Mouse (Mus musculus): ENCODE measurements at regions not wholly inside any gene's neighbourhood (a gene's known extent, or its start where the extent isn't known, plus 50 kb on each side); places are given as distances from the start of the nearest gene placed in this dataset.

DNA sequence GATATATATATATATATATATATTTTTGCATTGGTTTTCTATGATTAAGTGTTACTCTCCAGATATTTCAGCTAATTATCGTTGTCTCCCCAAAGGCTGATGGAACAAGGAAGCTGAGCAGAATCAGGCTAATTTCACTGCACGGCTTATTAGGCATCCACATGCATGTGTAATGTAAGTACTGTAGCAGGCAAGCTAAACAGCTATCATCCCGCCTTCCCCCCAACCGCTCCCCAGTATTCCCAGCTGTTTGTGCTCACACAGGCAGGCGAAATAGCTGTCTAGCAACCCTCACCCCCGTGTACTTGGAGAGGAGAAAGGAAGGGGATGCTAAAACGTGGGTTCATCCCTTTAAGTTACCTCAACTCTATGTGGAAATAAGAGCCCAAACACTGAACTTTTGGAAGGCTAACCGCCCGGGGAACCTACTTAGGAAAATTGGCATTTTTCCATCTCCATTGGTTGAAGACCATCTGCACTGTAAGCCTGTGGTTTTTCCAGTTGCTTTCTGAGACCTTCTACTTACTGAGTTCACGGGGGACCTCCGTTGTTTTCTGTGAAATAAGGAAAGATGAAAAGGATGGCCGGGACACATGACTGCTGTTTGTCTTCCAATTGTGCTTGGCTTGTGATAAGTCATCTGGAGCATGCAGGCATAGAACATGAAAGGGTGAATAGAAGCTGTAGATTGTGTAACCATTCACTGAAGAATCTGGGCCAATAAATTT is 254.7 kb upstream of the Nbea start:
- no peak for DNase-seq (ENCODE audit: low read depth, low spot score)
- 63% methylated on average over 12 of the region's 12 CpGs for WGBS

DNA sequence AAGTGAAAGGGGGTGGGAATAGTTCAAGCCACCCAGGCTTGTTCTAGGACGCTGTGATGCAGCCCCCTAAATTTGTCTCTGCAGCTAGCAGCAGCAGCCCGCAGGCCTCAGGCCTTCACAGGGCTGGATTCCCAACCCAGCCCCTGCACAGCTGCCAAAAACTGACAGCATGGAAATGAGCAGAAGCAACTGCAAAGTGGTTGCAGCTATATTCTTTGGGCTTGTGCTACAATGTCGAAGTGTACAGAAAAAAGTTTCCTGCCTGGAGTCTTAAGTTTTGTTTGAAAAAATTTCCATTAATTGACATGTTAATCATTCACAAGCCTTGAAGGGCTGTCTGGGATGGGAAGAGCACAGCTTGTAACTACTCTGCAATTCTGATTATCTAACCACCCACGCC is 253.6 kb upstream of the Nbea start:
- 33% methylated on average over 4 of the region's 4 CpGs for WGBS
- DNase-seq (ENCODE audit: low read depth, low spot score): no peak

DNA sequence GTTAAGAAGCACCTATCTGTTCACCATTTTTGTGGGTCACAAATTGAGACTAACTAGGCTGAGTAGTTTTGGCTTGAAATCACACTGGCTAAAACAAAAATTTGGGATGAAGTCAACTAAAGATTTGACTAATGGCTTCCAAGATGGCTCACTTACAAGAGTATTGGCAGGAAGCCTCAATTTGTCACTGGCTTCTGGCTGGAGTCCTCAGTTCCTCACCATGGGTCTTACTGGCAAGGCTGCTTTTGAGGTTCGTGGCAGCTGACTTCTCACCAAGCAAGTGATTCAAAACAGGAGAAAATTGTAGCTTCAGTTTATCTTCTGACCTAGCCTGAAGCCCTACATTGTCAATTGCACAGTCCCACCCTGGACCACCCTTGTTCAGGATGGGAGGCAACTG is 250.0 kb upstream of the Nbea start:
- WGBS: 64% methylated on average over 1 of the region's 1 CpGs
- no peak for DNase-seq (ENCODE audit: low read depth, low spot score)

DNA sequence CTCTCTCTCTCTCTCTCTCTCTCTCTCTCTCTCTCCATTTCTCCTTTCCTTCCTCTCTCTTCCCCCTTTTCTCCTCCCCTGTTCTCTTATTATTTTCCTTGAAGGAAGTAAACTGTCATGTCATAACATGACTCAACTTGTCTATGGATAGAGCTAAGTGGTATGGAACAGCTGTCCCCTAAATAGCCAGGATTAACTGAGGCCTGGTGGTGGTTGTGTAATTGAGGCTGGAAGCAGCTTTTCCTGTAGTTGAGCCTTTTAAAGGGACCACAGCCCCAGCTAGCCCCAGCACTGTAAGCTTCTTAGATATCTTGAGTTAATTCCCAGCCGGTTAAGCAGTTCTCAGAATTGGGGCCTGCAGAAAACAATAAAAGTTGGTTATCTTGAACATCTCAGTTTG is 243.7 kb upstream of the Nbea start:
- 80% methylated on average over 1 of the region's 1 CpGs for WGBS

DNA sequence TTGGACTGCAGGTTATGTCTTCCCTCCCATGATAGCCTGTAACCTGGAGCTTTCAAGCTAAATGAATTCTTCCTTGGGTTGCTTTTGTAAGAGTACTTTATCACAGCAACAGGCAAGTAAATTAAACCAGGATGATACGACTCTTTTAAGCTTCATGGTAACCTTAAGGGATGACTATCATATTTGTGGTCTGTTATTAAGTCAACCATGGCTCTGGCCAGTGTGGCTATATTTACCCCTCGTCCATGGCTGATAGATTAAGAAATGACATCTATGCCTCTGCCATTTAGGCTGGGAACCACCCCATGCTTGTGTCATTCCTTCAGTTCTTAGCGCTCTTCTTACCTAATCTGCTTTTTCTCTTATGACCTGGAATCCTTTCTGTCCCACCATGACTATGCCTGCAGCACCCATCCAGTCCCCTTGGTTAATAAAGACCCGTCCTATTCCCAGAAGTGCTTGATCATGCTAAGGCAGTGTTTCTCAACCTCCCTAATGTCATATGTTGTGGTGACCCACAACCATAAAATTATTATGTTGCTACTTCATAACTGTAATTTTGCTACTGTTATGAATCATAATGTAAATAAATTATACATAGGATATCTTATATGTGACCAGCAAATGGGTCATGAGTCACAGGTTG is 214.5 kb upstream of the Nbea start:
- DNase-seq (ENCODE audit: low read depth, low spot score): no peak
- 84% methylated on average over 4 of the region's 4 CpGs for WGBS

More for the DNA sequence above, 243.7 kb upstream of the Nbea start:
- DNase-seq (ENCODE audit: low read depth, low spot score): no peak

DNA sequence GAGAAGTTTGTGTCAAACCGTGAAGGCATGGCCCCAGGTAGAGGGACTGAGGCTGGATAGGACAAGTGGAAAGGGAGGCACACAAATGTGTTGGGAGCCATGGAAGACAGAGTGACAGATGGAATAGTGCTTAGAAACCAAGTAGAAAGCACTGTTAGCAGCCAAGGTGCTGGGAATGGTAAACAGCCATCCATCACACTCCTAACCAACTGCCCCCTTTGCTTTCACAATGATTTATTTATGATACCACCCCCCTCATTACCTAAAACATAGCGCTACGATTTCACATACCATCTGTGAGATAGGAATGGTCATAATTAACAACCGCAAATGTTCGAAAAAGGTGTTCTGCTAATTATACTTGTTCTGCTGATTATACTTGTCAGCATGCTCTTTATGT is 209.6 kb upstream of the Nbea start:
- WGBS: 72% methylated on average over 5 of the region's 5 CpGs
- no peak for DNase-seq (ENCODE audit: low read depth, low spot score)

DNA sequence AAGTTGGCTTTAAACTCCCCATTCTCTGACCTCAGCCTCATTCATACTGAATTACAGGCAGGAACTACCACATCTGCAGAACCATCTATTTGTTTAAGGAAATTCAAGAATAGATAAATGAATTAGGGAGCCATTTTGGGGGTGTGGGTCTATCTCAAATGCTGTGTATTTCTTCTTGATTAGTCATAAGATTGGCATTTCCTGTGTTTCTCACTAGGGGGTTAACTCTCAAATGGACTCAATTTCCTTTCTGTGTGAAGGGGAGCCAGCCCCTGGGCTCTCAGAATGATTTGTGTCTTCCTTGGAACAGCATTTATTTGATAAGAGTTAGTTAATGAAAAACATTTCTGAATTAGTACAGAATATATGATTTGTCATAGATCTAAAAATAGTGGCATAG is 196.8 kb upstream of the Nbea start:
- no peak for DNase-seq (ENCODE audit: low read depth, low spot score)

DNA sequence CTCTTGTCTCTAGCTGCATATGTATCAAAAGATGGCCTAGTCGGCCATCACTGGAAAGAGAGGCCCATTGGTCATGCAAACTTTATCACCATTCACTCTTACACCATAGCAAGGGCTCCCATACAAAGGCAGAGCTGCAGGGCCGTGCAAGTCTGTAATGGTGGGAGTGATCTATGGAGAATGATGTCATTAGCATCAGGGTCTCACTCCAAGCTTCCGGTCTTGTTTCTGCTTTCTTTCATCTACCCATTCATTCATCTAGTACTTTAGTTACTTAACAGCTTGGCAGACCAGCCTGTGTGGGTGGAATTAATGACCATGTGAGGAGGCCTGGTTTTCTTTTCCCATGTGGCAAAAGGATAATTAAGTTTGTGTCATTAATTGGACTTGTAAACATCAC is 196.0 kb upstream of the Nbea start:
- 82% methylated on average over 3 of the region's 3 CpGs for WGBS
- DNase-seq (ENCODE audit: low read depth, low spot score): no peak

DNA sequence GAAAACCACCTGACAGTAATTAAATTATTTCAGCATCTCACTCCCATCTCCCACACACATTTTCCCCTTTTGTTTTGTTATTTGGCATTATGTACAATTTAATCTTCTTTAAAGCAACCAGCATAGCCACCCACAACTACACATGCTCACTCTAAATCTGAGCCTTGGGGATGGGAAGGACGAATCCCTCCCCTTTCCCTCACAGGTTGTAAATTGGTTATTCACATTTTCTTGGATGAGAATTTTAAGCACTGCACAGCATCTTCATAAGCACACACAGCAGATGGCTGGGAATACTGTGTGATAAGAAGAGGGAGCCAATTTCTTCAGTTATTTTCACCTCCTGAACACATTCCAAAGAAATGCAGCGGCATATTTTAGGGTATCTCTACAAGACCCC is 179.0 kb upstream of the Nbea start:
- 82% methylated on average over 2 of the region's 2 CpGs for WGBS
- no peak for DNase-seq (ENCODE audit: low read depth, low spot score)

DNA sequence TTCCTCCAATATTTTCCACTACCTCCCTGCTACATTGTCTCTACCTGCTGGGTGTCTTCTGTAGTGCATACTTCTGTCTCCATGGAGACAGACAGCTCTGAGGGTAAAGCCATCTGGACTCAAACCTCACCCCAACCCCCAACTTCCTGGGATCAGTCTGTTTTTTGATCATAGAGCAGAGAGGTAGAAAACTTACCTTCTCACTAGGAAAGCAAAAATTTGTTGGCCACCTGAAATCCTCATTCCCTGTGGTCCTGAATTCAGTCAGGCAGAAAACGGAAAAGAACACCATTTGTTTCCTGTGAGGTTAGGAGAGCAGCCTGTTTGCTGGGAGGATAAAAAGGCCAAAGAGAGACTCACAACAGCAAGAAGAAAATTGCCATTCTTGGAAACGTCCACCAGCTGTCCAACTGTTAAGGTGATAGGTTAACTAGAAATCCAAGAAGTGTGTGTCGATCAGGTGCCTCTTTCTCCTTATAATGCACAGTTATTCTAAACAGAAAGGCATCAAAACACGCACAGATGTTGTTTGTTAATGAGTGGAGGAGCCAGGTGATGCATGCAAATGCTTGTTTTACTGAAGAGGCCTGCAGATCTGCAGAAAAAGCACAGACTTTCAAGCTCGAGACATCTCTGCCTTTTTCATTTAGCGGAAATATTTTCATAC is 173.7 kb upstream of the Nbea start:
- DNase-seq (ENCODE audit: low read depth, low spot score): no peak
- 64% methylated on average over 6 of the region's 6 CpGs for WGBS

DNA sequence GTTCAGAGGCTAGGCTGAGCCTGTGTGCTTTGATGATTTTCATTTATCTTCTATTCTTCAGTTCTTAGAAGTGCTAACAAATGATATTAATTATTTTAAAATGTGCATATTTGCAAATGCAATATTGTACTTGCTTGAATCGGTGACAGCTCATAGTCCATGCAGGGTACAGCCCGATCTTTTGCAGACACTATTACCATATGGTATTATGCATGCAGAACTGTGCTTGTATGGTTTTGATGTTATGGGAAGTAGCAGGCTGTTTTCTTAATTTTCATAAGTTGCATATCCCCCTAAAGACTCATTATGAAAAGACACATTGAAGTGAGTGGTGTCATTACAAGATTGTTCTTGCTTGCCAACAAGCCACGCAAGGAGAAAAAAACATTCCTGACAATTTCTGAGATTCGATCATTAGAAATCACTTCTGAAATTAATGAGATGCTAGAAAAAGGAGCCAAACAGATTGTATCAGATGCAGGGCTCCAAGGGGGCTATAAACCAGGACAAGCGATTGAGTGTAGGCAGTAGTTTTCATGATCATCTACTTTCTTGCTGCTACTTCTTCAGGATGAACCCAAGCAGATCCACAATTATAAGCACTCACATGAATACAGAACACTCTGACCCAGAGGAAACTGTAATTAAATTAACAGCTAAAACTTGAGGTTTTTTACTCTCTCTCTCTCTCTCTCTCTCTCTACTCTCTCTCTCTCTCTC is 172.8 kb upstream of the Nbea start:
- no peak for DNase-seq (ENCODE audit: low read depth, low spot score)
- WGBS: 85% methylated on average over 5 of the region's 5 CpGs
